ENCODE assay signal across 9 mouse cellular contexts in genomic region chr6:124260198-124260931, GRCm38 (mm10). TPM values are rescaled to one million over a fixed set of nuclear protein-coding genes. Genes with fewer than 3 reads are reported as not detected.
DNase-seq lines count a peak whose midpoint lies in the region; ATAC-seq and TF ChIP-seq lines count a peak whose summit lies in the region.
"Had no signal": no experiment of that assay in that cellular context is flagged by ENCODE, and none has a peak within 500 bp of the region (broad histone marks: within the 10 kb centered on the region; RNA-seq: fewer than 3 reads in every experiment).

No protein-coding gene starts in this region.

- TF ChIP-seq CTCF in G1E (IDR thresholded peaks at IDR 0.05; ENCODE audit: low read depth, low read length) = peak; percentile 51
- peak; percentile 93 for TF ChIP-seq CTCF in bone marrow, adult 2 months (IDR thresholded peaks at IDR 0.05; ENCODE audit: control insufficient read depth, insufficient read depth, low read length)
- TF ChIP-seq CTCF in layer of hippocampus, adult 2 months (conservative IDR thresholded peaks at IDR 0.05) = peak; percentile 87
- TF ChIP-seq CTCF in lung, embryonic 14.5 days (IDR thresholded peaks at IDR 0.05; ENCODE audit: low read depth) = peak; percentile 82

- no peaks in the 10 kb centered on the region for H3K36me3 ChIP-seq in G1E (replicated peaks)
- no peaks in the 10 kb centered on the region for H3K36me3 ChIP-seq in forebrain, embryonic 11.5 days (ENCODE audit: control insufficient read depth, insufficient read depth, low read length)
- H3K36me3 ChIP-seq in lung, embryonic 14.5 days (ENCODE audit: insufficient read depth) = no peaks in the 10 kb centered on the region

- no peak overlapping the region for H3K9ac ChIP-seq in forebrain, embryonic 11.5 days (ENCODE audit: low read length)
- no peak overlapping the region for H3K9ac ChIP-seq in lung, embryonic 14.5 days

- H3K4me2 ChIP-seq in forebrain, embryonic 11.5 days (ENCODE audit: low read depth, low read length, severe bottlenecking) = no peak overlapping the region
- no peak overlapping the region for H3K4me2 ChIP-seq in lung, embryonic 14.5 days

- peaks cover 3% of the 10 kb centered on the region; the same call in 1 of the 2 replicates for H3K27me3 ChIP-seq in G1E (ENCODE audit: insufficient read depth, low read length)
- no peaks in the 10 kb centered on the region for H3K27me3 ChIP-seq in forebrain, embryonic 11.5 days (ENCODE audit: control insufficient read depth, insufficient read depth, low read length)
- no peaks in the 10 kb centered on the region for H3K27me3 ChIP-seq in lung, embryonic 14.5 days (ENCODE audit: insufficient read depth, low read length)

- no peak overlapping the region for H3K4me3 ChIP-seq in G1E (ENCODE audit: low read depth, low read length)
- no peak overlapping the region for H3K4me3 ChIP-seq in bone marrow, adult 2 months (replicated peaks; ENCODE audit: control insufficient read depth, low read depth, low read length)
- no peak overlapping the region for H3K4me3 ChIP-seq in forebrain, embryonic 11.5 days (ENCODE audit: low read depth, low read length)
- no peak overlapping the region for H3K4me3 ChIP-seq in layer of hippocampus, adult 2 months
- H3K4me3 ChIP-seq in lung, embryonic 14.5 days (ENCODE audit: low read depth, low read length) = no peak overlapping the region
- H3K4me3 ChIP-seq: megakaryocyte, embryonic 14.5 days had no signal

- H3K9me3 ChIP-seq in G1E (replicated peaks) = no peaks in the 10 kb centered on the region
- H3K9me3 ChIP-seq in forebrain, embryonic 11.5 days (ENCODE audit: control insufficient read depth, low read length) = no peaks in the 10 kb centered on the region
- H3K9me3 ChIP-seq in lung, embryonic 14.5 days (ENCODE audit: low read depth, low read length) = no peaks in the 10 kb centered on the region
- H3K9me3 ChIP-seq: megakaryocyte, embryonic 14.5 days had no signal

- peak; percentile 33 for DNase-seq in G1E (ENCODE audit: low spot score)
- peak; percentile 87 for DNase-seq in forebrain, embryonic 11.5 days (ENCODE audit: low spot score)
- DNase-seq in layer of hippocampus, adult 2 months (ENCODE audit: low spot score in 2 of 2) = peak; percentile 40 to 81
- DNase-seq in lung, embryonic 14.5 days = peak; percentile 90
- DNase-seq in ovary, postnatal 14 days (ENCODE audit: low spot score) = peak; percentile 58
- DNase-seq in thymus, postnatal 14 days = peak; percentile 77

- WGBS in bone marrow, adult 2 months = 21% methylated on average over 14 of the region's 14 CpGs
- 26% methylated on average over 11 of the region's 14 CpGs for WGBS in forebrain, embryonic 11.5 days
- 25% methylated on average over 10 of the region's 14 CpGs for WGBS in lung, embryonic 14.5 days

- no peaks in the 10 kb centered on the region for H3K4me1 ChIP-seq in G1E (ENCODE audit: insufficient read depth, low read depth, low read length)
- H3K4me1 ChIP-seq in bone marrow, adult 2 months (ENCODE audit: control insufficient read depth, insufficient read depth, low read length) = no peaks in the 10 kb centered on the region
- H3K4me1 ChIP-seq in forebrain, embryonic 11.5 days (replicated peaks; ENCODE audit: control insufficient read depth, insufficient read depth, low read length) = no peaks in the 10 kb centered on the region
- H3K4me1 ChIP-seq in lung, embryonic 14.5 days (ENCODE audit: insufficient read depth) = no peaks in the 10 kb centered on the region

- TF ChIP-seq POLR2A in bone marrow, adult 2 months (IDR thresholded peaks at IDR 0.05; ENCODE audit: borderline replicate concordance, control insufficient read depth, low read depth, low read length) = no peak

- no peak overlapping the region for H3K27ac ChIP-seq in bone marrow, adult 2 months (ENCODE audit: control insufficient read depth, insufficient read depth, low read depth, low read length, poor library complexity)
- no peak overlapping the region for H3K27ac ChIP-seq in forebrain, embryonic 11.5 days (ENCODE audit: low read depth, low read length)
- H3K27ac ChIP-seq in layer of hippocampus, adult 2 months = no peak overlapping the region
- H3K27ac ChIP-seq in lung, embryonic 14.5 days (ENCODE audit: low read depth) = no peak overlapping the region

- ATAC-seq in G1E (ENCODE audit: extremely low read depth, insufficient number of reproducible peaks, low FRiP score, poor library complexity, severe bottlenecking) = peak; percentile 65; the same call in 1 of the 2 replicates
- peak; percentile 84 for ATAC-seq in forebrain, embryonic 11.5 days (replicated peaks; ENCODE audit: low FRiP score)
- ATAC-seq in hematopoietic stem cell, adult 5-6 weeks (replicated peaks in 1 of 2; ENCODE audit: insufficient read depth in 1 of 2, low FRiP score in 2 of 2, low TSS enrichment in 1 of 2, low read depth in 1 of 2, poor library complexity in 2 of 2, severe bottlenecking in 2 of 2) = peak; percentile 75 to 82; a peak in 3 of 4 replicates
- peak; percentile 86 for ATAC-seq in lung, embryonic 14.5 days (ENCODE audit: insufficient read depth)

RNA-seq across cellular contexts. Expression of gene Vmn2r27, which starts 28.7 kb away (rescaled TPM):
- not detected in 2 replicates for total RNA-seq in G1E (2014; fragmentation: Nextera tagmentation)
- total RNA-seq in G1E (2017) = 0.06 and 0.22 TPM in 2 replicates
- not detected in 2 replicates for polyA plus RNA-seq in G1E (2012)
- polyA plus RNA-seq in bone marrow, adult 2 months (2011; ENCODE audit: insufficient read depth, insufficient read length, low replicate concordance, missing spikeins) = not detected in 2 replicates
- not detected in 2 replicates for polyA plus RNA-seq in forebrain, embryonic 11.5 days (2014; fragmentation: Nextera tagmentation; extraction: Ambion mirVana)
- total RNA-seq in hematopoietic stem cell, adult 5-6 weeks (2017) = not detected in 2 replicates
- not detected for total RNA-seq in layer of hippocampus, adult 2 months (2021)
- not detected in 2 replicates for polyA plus RNA-seq in lung, embryonic 14.5 days (2014; fragmentation: Nextera tagmentation; extraction: Ambion mirVana)

RNA-seq across cellular contexts. Expression of gene Cd163, which starts 44.1 kb away (rescaled TPM):
- total RNA-seq in G1E (2014; fragmentation: Nextera tagmentation) (not detected in 2 replicates), G1E (2017) (0.06 and 0.27 TPM in 2 replicates)
- polyA plus RNA-seq in G1E (2012) = not detected in 2 replicates
- polyA plus RNA-seq in bone marrow, adult 2 months (2011; ENCODE audit: insufficient read depth, insufficient read length, low replicate concordance, missing spikeins) = 8.3 and 14.5 TPM in 2 replicates
- not detected in 2 replicates for polyA plus RNA-seq in forebrain, embryonic 11.5 days (2014; fragmentation: Nextera tagmentation; extraction: Ambion mirVana)
- total RNA-seq in hematopoietic stem cell, adult 5-6 weeks (2017) = 4.2 and 4.7 TPM in 2 replicates
- 1 to 10 TPM; 2.1 to 3.0 TPM for total RNA-seq in layer of hippocampus, adult 2 months (2021)
- 0.07 TPM in 1 of 2 replicates, not detected in the other for polyA plus RNA-seq in lung, embryonic 14.5 days (2014; fragmentation: Nextera tagmentation; extraction: Ambion mirVana)

Comparison
In these comparisons a context has a peak if more than half of its experiments do, and no peak if none do; other contexts are left out.
1. DNase-seq: peak in every context shown above with its lines; median percentile 90 in lung, embryonic 14.5 days; 87 in forebrain, embryonic 11.5 days; 77 in thymus, postnatal 14 days; 60 in layer of hippocampus, adult 2 months; 58 in ovary, postnatal 14 days; 33 in G1E.